15 mouse cellular contexts compared by ENCODE assay signal in genomic region chr1:178205701-178206325, GRCm38 (mm10). TPM values are rescaled to one million over a fixed set of nuclear protein-coding genes. Genes with fewer than 3 reads are reported as not detected.
DNase-seq lines count a peak whose midpoint lies in the region; ATAC-seq and TF ChIP-seq lines count a peak whose summit lies in the region.
"Had no signal": no experiment of that assay in that cellular context is flagged by ENCODE, and none has a peak within 500 bp of the region (broad histone marks: within the 10 kb centered on the region; RNA-seq: fewer than 3 reads in every experiment).

No protein-coding gene starts in this region.

- 22% methylated on average over 10 of the region's 10 CpGs for WGBS in liver, adult 2 months
- WGBS in liver, embryonic 12.5 days (ENCODE audit: insufficient replicate concordance): 84% methylated on average over 10 of the region's 10 CpGs
- WGBS in heart, embryonic 11.5 days (ENCODE audit: insufficient replicate concordance): 80% methylated on average over 10 of the region's 10 CpGs

- intact Hi-C loops in gastrocnemius, adult 2 months (cut with DNase I): no loop called here
- intact Hi-C loops in gastrocnemius, postnatal 14 days (cut with DNase I; ENCODE audit: low total_unique reads): no loop called here

- no peak overlapping the region for H3K4me2 ChIP-seq in liver, embryonic 12.5 days
- no peak overlapping the region for H3K4me2 ChIP-seq in heart, embryonic 11.5 days
- H3K4me2 ChIP-seq: hindbrain, embryonic 12.5 days; midbrain, embryonic 12.5 days; neural tube, embryonic 13.5 days had no signal

- peaks cover 9% of the 10 kb centered on the region for H3K4me1 ChIP-seq in liver, adult 2 months (ENCODE audit: control insufficient read depth, insufficient read depth, low read length)
- H3K4me1 ChIP-seq in liver, embryonic 12.5 days: no peaks in the 10 kb centered on the region
- peaks cover 4% of the 10 kb centered on the region; the same call in 1 of the 2 replicates for H3K4me1 ChIP-seq in heart, embryonic 11.5 days (ENCODE audit: control insufficient read depth, insufficient read depth, low read length)
- H3K4me1 ChIP-seq: hindbrain, embryonic 12.5 days; midbrain, embryonic 12.5 days; neural tube, embryonic 13.5 days had no signal

- no peaks in the 10 kb centered on the region for H3K27me3 ChIP-seq in liver, adult 2 months (ENCODE audit: control insufficient read depth, insufficient read depth, low read length)
- no peaks in the 10 kb centered on the region for H3K27me3 ChIP-seq in liver, embryonic 12.5 days (replicated peaks)
- no peaks in the 10 kb centered on the region for H3K27me3 ChIP-seq in heart, embryonic 11.5 days (ENCODE audit: control insufficient read depth, insufficient read depth, low read length)
- H3K27me3 ChIP-seq: hindbrain, embryonic 12.5 days; midbrain, embryonic 12.5 days; neural tube, embryonic 13.5 days had no signal

- ATAC-seq in liver, embryonic 12.5 days: no peak
- no peak for ATAC-seq in heart, embryonic 11.5 days (replicated peaks; ENCODE audit: insufficient number of reproducible peaks, low FRiP score, low TSS enrichment)

- no peak overlapping the region for H3K9ac ChIP-seq in liver, adult 2 months (ENCODE audit: low read depth, low read length)
- H3K9ac ChIP-seq in liver, embryonic 12.5 days: no peak overlapping the region
- no peak overlapping the region for H3K9ac ChIP-seq in heart, embryonic 11.5 days (ENCODE audit: low read depth, low read length)
- H3K9ac ChIP-seq: hindbrain, embryonic 12.5 days; liver, embryonic 14.5 days; midbrain, embryonic 12.5 days; neural tube, embryonic 13.5 days had no signal

- no peaks in the 10 kb centered on the region for H3K36me3 ChIP-seq in liver, adult 2 months (ENCODE audit: control insufficient read depth, insufficient read depth, low read length)
- H3K36me3 ChIP-seq in liver, embryonic 12.5 days: no peaks in the 10 kb centered on the region
- no peaks in the 10 kb centered on the region for H3K36me3 ChIP-seq in heart, embryonic 11.5 days (ENCODE audit: control insufficient read depth, insufficient read depth, low read length)
- H3K36me3 ChIP-seq: hindbrain, embryonic 12.5 days; midbrain, embryonic 12.5 days; neural tube, embryonic 13.5 days had no signal

- no peak for TF ChIP-seq CTCF in gastrocnemius, adult 2 months (IDR thresholded peaks at IDR 0.05)
- no peak for TF ChIP-seq CTCF in liver, adult 2 months (IDR thresholded peaks at IDR 0.05; ENCODE audit: low read depth, low read length)

- no peak for DNase-seq in gastrocnemius, adult 2 months
- DNase-seq in gastrocnemius, postnatal 14 days: no peak
- peak; percentile 51 for DNase-seq in liver, adult 2 months (ENCODE audit: extremely low read depth, low read depth, low spot score)
- peak; percentile 23 for DNase-seq in lung, postnatal 36 days
- DNase-seq in thymus, postnatal 14 days: no peak
- DNase-seq in ovary, postnatal 36 days (ENCODE audit: low spot score): no peak
- DNase-seq: cerebellum, adult 8-10 months; embryo, embryonic 11 days; right cerebral cortex, adult 18-20 months had no signal

- peak overlapping the region; percentile 51 for H3K4me3 ChIP-seq in gastrocnemius, adult 2 months
- no peak overlapping the region for H3K4me3 ChIP-seq in liver, adult 2 months (ENCODE audit: insufficient read depth, low read depth, low read length)
- H3K4me3 ChIP-seq in liver, embryonic 12.5 days: no peak overlapping the region
- H3K4me3 ChIP-seq in heart, embryonic 11.5 days (ENCODE audit: low read depth, low read length): no peak overlapping the region
- H3K4me3 ChIP-seq: hindbrain, embryonic 12.5 days; midbrain, embryonic 12.5 days; neural tube, embryonic 13.5 days had no signal

- no peak for TF ChIP-seq POLR2A in liver, adult 2 months (IDR thresholded peaks at IDR 0.05; ENCODE audit: extremely low read depth, insufficient read depth, low read length)

- no peaks in the 10 kb centered on the region for H3K9me3 ChIP-seq in liver, embryonic 12.5 days (replicated peaks)
- no peaks in the 10 kb centered on the region for H3K9me3 ChIP-seq in heart, embryonic 11.5 days (replicated peaks; ENCODE audit: control insufficient read depth, low read length)

- peaks cover 18% of the 10 kb centered on the region; the same call in 1 of the 2 replicates for H3K79me2 ChIP-seq in liver, adult 2 months (ENCODE audit: control insufficient read depth, insufficient read depth, low read length)

- H3K27ac ChIP-seq in gastrocnemius, adult 2 months: peak overlapping the region; percentile 62
- H3K27ac ChIP-seq in liver, adult 2 months (replicated peaks; ENCODE audit: insufficient read depth, low read depth, low read length): peak overlapping the region; percentile 61
- no peak overlapping the region for H3K27ac ChIP-seq in liver, embryonic 12.5 days
- H3K27ac ChIP-seq in heart, embryonic 11.5 days (ENCODE audit: low read depth, low read length): 0 out of 2 replicates have a peak overlapping the region, but pooled peaks have one; percentile 22
- H3K27ac ChIP-seq: hindbrain, embryonic 12.5 days; liver, embryonic 14.5 days; midbrain, embryonic 12.5 days; neural tube, embryonic 13.5 days had no signal

RNA-seq across cellular contexts. Expression of gene Desi2, which starts 18.6 kb away (rescaled TPM):
- 10 to 100 TPM; 33.0 to 40.9 TPM for total RNA-seq in gastrocnemius, adult 2 months (2021)
- total RNA-seq in gastrocnemius, postnatal 14 days (2021): 10 to 100 TPM; 20.5 to 24.7 TPM
- total RNA-seq in liver, adult 2 months (2014; rRNA removed): 5.6 and 6.8 TPM in 2 replicates
- polyA plus RNA-seq in liver, adult 2 months (2012; rRNA removed): 7.2 and 7.7 TPM in 2 replicates
- polyA plus RNA-seq in liver, embryonic 12.5 days (2016; fragmentation: Nextera tagmentation; extraction: Ambion mirVana): 15.0 and 15.2 TPM in 2 replicates
- 22.0 and 22.3 TPM in 2 replicates for polyA plus RNA-seq in heart, embryonic 11.5 days (2014; fragmentation: Nextera tagmentation; extraction: Ambion mirVana)

Comparison
In these comparisons a context has a peak if more than half of its experiments do, and no peak if none do; other contexts are left out.
1. DNase-seq: peak in liver, adult 2 months (single experiment) and lung, postnatal 36 days (single experiment); none in gastrocnemius, adult 2 months (single experiment), gastrocnemius, postnatal 14 days (single experiment), thymus, postnatal 14 days (single experiment) and ovary, postnatal 36 days (single experiment).